Comparison of ENCODE assay signal across 8 mouse cellular contexts in the genomic region with DNA sequence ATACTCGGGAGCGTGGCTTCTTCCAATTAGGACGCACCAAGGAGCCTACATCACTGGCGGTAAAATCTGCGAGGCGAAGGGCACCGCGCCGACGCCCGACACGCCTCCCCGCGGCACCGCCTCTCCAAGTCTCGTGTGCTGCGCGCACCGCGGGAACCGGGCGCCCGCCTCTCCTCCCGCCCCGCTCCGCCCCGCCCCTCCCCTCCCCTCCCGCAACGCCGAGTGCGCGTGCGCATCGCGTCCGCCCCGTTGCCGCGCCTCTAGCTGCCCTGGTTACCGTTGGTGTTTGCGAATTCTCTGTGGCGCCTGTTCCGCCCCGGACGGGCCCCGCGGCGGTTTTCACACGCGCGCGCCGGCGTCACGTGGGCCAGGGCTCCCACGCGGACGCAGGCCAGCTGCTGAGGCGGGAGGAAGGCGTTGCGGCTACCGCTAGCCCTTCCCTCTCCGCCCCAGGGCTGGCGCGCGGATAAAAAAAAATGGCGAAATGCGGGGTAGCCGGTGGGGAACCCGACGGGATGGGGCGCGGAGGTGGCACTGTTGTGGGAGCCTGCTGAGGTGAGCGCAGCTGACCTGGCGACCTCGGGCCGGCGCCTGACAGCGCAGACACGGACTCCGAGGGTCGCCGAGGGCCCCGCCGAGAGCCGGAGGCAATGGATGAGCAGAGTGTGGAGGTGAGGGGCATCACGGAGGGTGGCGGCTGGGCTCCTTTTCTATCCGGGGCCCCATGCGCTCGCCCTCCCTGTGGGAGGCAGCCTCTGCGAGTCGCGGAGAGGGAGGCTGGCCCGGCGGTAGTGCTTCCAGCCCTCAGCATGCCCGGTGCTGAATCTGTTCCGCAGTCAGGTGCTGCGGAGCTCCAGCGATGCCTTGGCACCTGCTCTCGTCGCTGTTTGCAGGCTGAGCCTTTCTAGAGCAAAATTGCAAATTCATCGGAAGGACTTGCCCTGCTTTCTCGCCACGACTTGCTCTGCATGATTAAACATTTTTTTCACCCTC. TPM values are rescaled to one million over a fixed set of nuclear protein-coding genes. Genes with fewer than 3 reads are reported as not detected.
DNase-seq lines count a peak whose midpoint lies in the region; ATAC-seq and TF ChIP-seq lines count a peak whose summit lies in the region.

Trim37 (plus strand) TSS at position 254 of the 993 bp plus-strand sequence.

- peak within 1 kb of the TSS; percentile 87 for H3K4me3 ChIP-seq in heart, embryonic 12.5 days
- H3K4me3 ChIP-seq in kidney, postnatal 0 days (replicated peaks; ENCODE audit: low read depth, low read length), result peak within 1 kb of the TSS; percentile 77
- H3K4me3 ChIP-seq in liver, embryonic 11.5 days (ENCODE audit: low read depth, low read length), result peak within 1 kb of the TSS; percentile 97
- peak within 1 kb of the TSS; percentile 86 for H3K4me3 ChIP-seq in stomach, embryonic 14.5 days (ENCODE audit: low read depth, low read length)

- peaks cover 11% of the 10 kb centered on the region for H3K4me1 ChIP-seq in heart, embryonic 12.5 days (replicated peaks)
- H3K4me1 ChIP-seq in kidney, postnatal 0 days (replicated peaks; ENCODE audit: insufficient read depth, low read length), result 0 out of 2 replicates have a peak, but pooled peaks cover 9% of the 10 kb centered on the region
- H3K4me1 ChIP-seq in liver, embryonic 11.5 days (replicated peaks; ENCODE audit: control insufficient read depth, insufficient read depth, low read length), result peaks cover 8% of the 10 kb centered on the region; the same call in 1 of the 2 replicates
- H3K4me1 ChIP-seq in stomach, embryonic 14.5 days (ENCODE audit: control insufficient read depth, insufficient read depth, low read length), result no peaks in the 10 kb centered on the region; the same call in 1 of the 2 replicates

- 0 out of 2 replicates have a peak, but pooled peaks have one; percentile 0 for TF ChIP-seq CTCF in kidney, postnatal 0 days (IDR thresholded peaks at IDR 0.05; ENCODE audit: low read depth)

- H3K27ac ChIP-seq in heart, embryonic 12.5 days (ENCODE audit: poor library complexity, severe bottlenecking), result peak within 1 kb of the TSS; percentile 81
- peak within 1 kb of the TSS; percentile 81 for H3K27ac ChIP-seq in kidney, postnatal 0 days
- peak within 1 kb of the TSS; percentile 93 for H3K27ac ChIP-seq in liver, embryonic 11.5 days (ENCODE audit: low read depth, low read length)
- H3K27ac ChIP-seq in stomach, embryonic 14.5 days (ENCODE audit: low read length), result peak within 1 kb of the TSS; percentile 85

- no peaks in the 10 kb centered on the region for H3K9me3 ChIP-seq in heart, embryonic 12.5 days (replicated peaks)
- no peaks in the 10 kb centered on the region for H3K9me3 ChIP-seq in kidney, postnatal 0 days (replicated peaks; ENCODE audit: low read length)
- H3K9me3 ChIP-seq in liver, embryonic 11.5 days (ENCODE audit: control insufficient read depth, low read length), result no peaks in the 10 kb centered on the region
- H3K9me3 ChIP-seq in stomach, embryonic 14.5 days (ENCODE audit: control insufficient read depth, low read depth, low read length), result no peaks in the 10 kb centered on the region

- peak within 1 kb of the TSS; percentile 76 for H3K4me2 ChIP-seq in heart, embryonic 12.5 days
- H3K4me2 ChIP-seq in kidney, postnatal 0 days (ENCODE audit: low read length), result peak within 1 kb of the TSS; percentile 57
- peak within 1 kb of the TSS; percentile 69 for H3K4me2 ChIP-seq in liver, embryonic 11.5 days
- peak within 1 kb of the TSS; percentile 72 for H3K4me2 ChIP-seq in stomach, embryonic 14.5 days (replicated peaks; ENCODE audit: low read depth, low read length)

- peak; percentile 93 for ATAC-seq in erythroid progenitor cell, adult 5-6 weeks (replicated peaks; ENCODE audit: low FRiP score, poor library complexity, severe bottlenecking)
- peak; percentile 93 for ATAC-seq in heart, embryonic 12.5 days (ENCODE audit: insufficient number of reproducible peaks, low FRiP score)
- ATAC-seq in kidney, postnatal 0 days (replicated peaks; ENCODE audit: low FRiP score, low read depth), result peak; percentile 87
- peak; percentile 93 for ATAC-seq in liver, embryonic 11.5 days (replicated peaks; ENCODE audit: low FRiP score)
- ATAC-seq in stomach, embryonic 14.5 days (ENCODE audit: insufficient number of reproducible peaks, insufficient read depth, low FRiP score, low read depth), result peak; percentile 93

- peaks cover 27% of the 10 kb centered on the region for H3K36me3 ChIP-seq in heart, embryonic 12.5 days
- H3K36me3 ChIP-seq in kidney, postnatal 0 days (ENCODE audit: insufficient read depth, low read length), result peaks cover 10% of the 10 kb centered on the region
- H3K36me3 ChIP-seq in liver, embryonic 11.5 days (ENCODE audit: control insufficient read depth, insufficient read depth, low read length), result peaks cover 21% of the 10 kb centered on the region
- H3K36me3 ChIP-seq in stomach, embryonic 14.5 days (ENCODE audit: control insufficient read depth, insufficient read depth, low read length), result peaks cover 26% of the 10 kb centered on the region

- peak within 1 kb of the TSS; percentile 85 for H3K9ac ChIP-seq in heart, embryonic 12.5 days
- peak within 1 kb of the TSS; percentile 71 for H3K9ac ChIP-seq in kidney, postnatal 0 days (ENCODE audit: low read depth, low read length)
- H3K9ac ChIP-seq in liver, embryonic 11.5 days (ENCODE audit: low read depth, low read length), result peak within 1 kb of the TSS; percentile 94
- H3K9ac ChIP-seq in stomach, embryonic 14.5 days (replicated peaks; ENCODE audit: low read depth, low read length), result peak within 1 kb of the TSS; percentile 81

- no peaks in the 10 kb centered on the region for H3K27me3 ChIP-seq in heart, embryonic 12.5 days (replicated peaks)
- no peaks in the 10 kb centered on the region for H3K27me3 ChIP-seq in kidney, postnatal 0 days (ENCODE audit: insufficient read depth, low read length)
- no peaks in the 10 kb centered on the region for H3K27me3 ChIP-seq in liver, embryonic 11.5 days (replicated peaks; ENCODE audit: control insufficient read depth, insufficient read depth, low read length)
- H3K27me3 ChIP-seq in stomach, embryonic 14.5 days (ENCODE audit: control insufficient read depth, insufficient read depth, low read length), result no peaks in the 10 kb centered on the region

- WGBS in heart, embryonic 12.5 days, result under 1% methylated on average over 101 of the region's 105 CpGs
- WGBS in kidney, postnatal 0 days, result under 1% methylated on average over 104 of the region's 105 CpGs
- under 1% methylated on average over 99 of the region's 105 CpGs for WGBS in liver, embryonic 11.5 days
- WGBS in stomach, embryonic 14.5 days, result under 1% methylated on average over 94 of the region's 105 CpGs

- peak; percentile 95 for DNase-seq in CD4-positive helper T cell, adult 2 months (ENCODE audit: low read depth, low spot score)
- peak; percentile 89 for DNase-seq in brain, embryonic 18.5 days (ENCODE audit: low read depth, low spot score)
- peak; percentile 96 for DNase-seq in kidney, postnatal 0 days (ENCODE audit: low spot score)
- peak; percentile 91 for DNase-seq in liver, embryonic 11.5 days (ENCODE audit: low spot score)
- peak; percentile 93 for DNase-seq in naive thymus-derived CD4-positive, alpha-beta T cell, adult 2 months (ENCODE audit: low read depth)

RNA-seq across cellular contexts. Expression of gene Trim37, which starts in this region (rescaled TPM):
- 25.6 and 28.5 TPM in 2 replicates for total RNA-seq in erythroid progenitor cell, adult 5-6 weeks (2015; ENCODE audit: low replicate concordance)
- 38.3 and 50.3 TPM in 2 replicates for total RNA-seq in erythroid progenitor cell, adult 5-6 weeks (2017; ENCODE audit: low replicate concordance)
- 24.5 and 28.2 TPM in 2 replicates for polyA plus RNA-seq in heart, embryonic 12.5 days (2016; fragmentation: Nextera tagmentation; extraction: Ambion mirVana)
- polyA plus RNA-seq in kidney, postnatal 0 days (2015; fragmentation: Nextera tagmentation; extraction: Ambion mirVana), result 19.8 and 22.3 TPM in 2 replicates
- 40.4 and 43.4 TPM in 2 replicates for polyA plus RNA-seq in liver, embryonic 11.5 days (2014; fragmentation: Nextera tagmentation; extraction: Ambion mirVana)
- 28.8 and 31.7 TPM in 2 replicates for polyA plus RNA-seq in stomach, embryonic 14.5 days (2014; fragmentation: Nextera tagmentation; extraction: Ambion mirVana)

Comparison
In these comparisons a context has a peak if more than half of its experiments do, and no peak if none do; other contexts are left out.
1. Peak in every context shown above with its lines: DNase-seq, ATAC-seq, H3K4me3 ChIP-seq and H3K27ac ChIP-seq.